Mouse (Mus musculus): ENCODE data around the gene Slc35e3.

Slc35e3 gene

GRCm38 (mm10) chr10:117746297-117746883 is at the start of gene Slc35e3:
Gene Slc35e3, minus strand, starts transcription at chr10:117746365.
- peak; percentile 98 for DNase-seq

- DNase-seq, result no peak
Observed at GRCm38 (mm10) chr10:117795206-117795605, 49.0 kb upstream of the Slc35e3 start.

- no peak for DNase-seq
Observed at GRCm38 (mm10) chr10:117793436-117794030, 47.4 kb upstream of the Slc35e3 start.

- peak; percentile 100 for DNase-seq
Observed at GRCm38 (mm10) chr10:117792141-117793091, 46.3 kb upstream of the Slc35e3 start, which contains the start of gene Nup107. Gene Nup107, minus strand, starts transcription at chr10:117792705.

- no peak for DNase-seq
Observed at GRCm38 (mm10) chr10:117791171-117791470, 45.0 kb upstream of the Slc35e3 start.

GRCm38 (mm10) chr10:117790421-117791170 is 44.4 kb upstream of the Slc35e3 start:
- DNase-seq, result no peak

- DNase-seq, result no peak
Observed at GRCm38 (mm10) chr10:117790011-117790410, 43.8 kb upstream of the Slc35e3 start.

GRCm38 (mm10) chr10:117784646-117785045 is 38.5 kb upstream of the Slc35e3 start:
- peak; percentile 43 for DNase-seq

GRCm38 (mm10) chr10:117783786-117784420 is 37.7 kb upstream of the Slc35e3 start:
- DNase-seq, result no peak

GRCm38 (mm10) chr10:117782491-117783260 is 36.5 kb upstream of the Slc35e3 start:
- DNase-seq, result no peak

GRCm38 (mm10) chr10:117782056-117782455 is 35.9 kb upstream of the Slc35e3 start:
- no peak for DNase-seq

GRCm38 (mm10) chr10:117781021-117781725 is 35.0 kb upstream of the Slc35e3 start:
- DNase-seq, result no peak

GRCm38 (mm10) chr10:117780306-117780911 is 34.2 kb upstream of the Slc35e3 start:
- no peak for DNase-seq

GRCm38 (mm10) chr10:117779581-117780305 is 33.6 kb upstream of the Slc35e3 start:
- no peak for DNase-seq

- no peak for DNase-seq
Observed at GRCm38 (mm10) chr10:117778951-117779350, 32.8 kb upstream of the Slc35e3 start.

- DNase-seq, result no peak
Observed at GRCm38 (mm10) chr10:117778328-117778910, 32.3 kb upstream of the Slc35e3 start.

GRCm38 (mm10) chr10:117777501-117778327 is 31.5 kb upstream of the Slc35e3 start:
- DNase-seq, result no peak

- no peak for DNase-seq
Observed at GRCm38 (mm10) chr10:117777103-117777470, 30.9 kb upstream of the Slc35e3 start.

All from thymus, postnatal 25 days (tissue).